Mouse (Mus musculus): ENCODE data around the gene Rbfox1.

- no peak for TF ChIP-seq CTCF (IDR thresholded peaks at IDR 0.05; ENCODE audit: insufficient read depth, low read depth, low read length)
- no peak for TF ChIP-seq POLR2A (IDR thresholded peaks at IDR 0.05; ENCODE audit: insufficient read depth, low read depth, low read length)
Observed at GRCm38 (mm10) chr16:6122859-6123258, 237.7 kb downstream of the Rbfox1 start.

Measured in olfactory bulb, adult 2 months (tissue).